Mouse (Mus musculus) cortical plate, adult 2 months (tissue): Measurements from ENCODE around the gene Spata13.

ENCODE experiments used
- CTCF ChIP-seq: fragments of 200-500 bp; IDR thresholded peaks from 2 replicates; pipeline ENCODE4 v1.5.1; 2011; ENCODE audit warnings: mild to moderate bottlenecking, control low read depth, low read length; ENCODE audit not compliant: insufficient read depth; ENCODE audit errors: extremely low read depth
- POLR2A ChIP-seq: fragments of 200-500 bp; IDR thresholded peaks from 2 replicates; pipeline ENCODE4 v1.6.1; 2011; ENCODE audit warnings: mild to moderate bottlenecking, low read length, control low read depth; ENCODE audit not compliant: insufficient read depth; ENCODE audit errors: extremely low read depth

DNA sequence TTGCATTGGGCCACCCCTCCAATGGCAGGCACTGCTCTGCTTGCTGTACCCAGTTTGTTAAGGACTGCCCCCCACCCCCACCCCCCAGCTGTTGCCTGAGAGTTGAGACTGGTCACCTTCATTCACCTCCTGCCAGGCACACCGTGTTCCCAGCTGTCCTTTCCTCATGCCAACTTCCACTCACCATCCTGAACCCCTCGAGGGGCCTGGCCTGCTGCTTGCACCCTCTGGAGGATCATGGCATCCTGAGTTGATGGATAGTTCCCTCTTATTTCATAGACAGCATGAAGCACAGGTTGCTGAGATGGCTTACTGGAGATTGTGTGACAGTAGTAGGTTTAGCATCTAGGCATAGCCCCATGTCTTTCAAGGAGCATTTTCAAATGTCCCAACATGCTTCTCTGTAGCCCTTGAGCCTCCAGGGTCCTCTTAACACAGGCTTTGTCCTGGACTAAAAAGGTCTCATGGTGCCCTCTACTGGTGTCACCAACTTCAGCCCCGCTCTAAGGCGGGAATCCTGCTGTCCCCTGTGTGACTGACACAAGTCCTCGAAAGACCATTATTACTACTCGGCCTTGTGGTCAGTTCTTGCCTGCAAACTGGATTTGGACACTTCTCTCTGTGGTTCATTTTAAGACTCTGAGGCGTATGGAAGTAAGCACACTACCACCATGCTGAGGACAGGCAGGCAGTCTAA lies 54.9 kb downstream of the Spata13 start:
- TF ChIP-seq CTCF (peak; percentile 92), POLR2A (no peak)
